Mouse (Mus musculus): ENCODE data around the gene Lin54. TPM values are rescaled to one million over a fixed set of nuclear protein-coding genes. Genes with fewer than 3 reads are reported as not detected.

Gene Lin54
- polyA plus RNA-seq, 1 experiment from 2014 or later: 13.0 TPM

DNA sequence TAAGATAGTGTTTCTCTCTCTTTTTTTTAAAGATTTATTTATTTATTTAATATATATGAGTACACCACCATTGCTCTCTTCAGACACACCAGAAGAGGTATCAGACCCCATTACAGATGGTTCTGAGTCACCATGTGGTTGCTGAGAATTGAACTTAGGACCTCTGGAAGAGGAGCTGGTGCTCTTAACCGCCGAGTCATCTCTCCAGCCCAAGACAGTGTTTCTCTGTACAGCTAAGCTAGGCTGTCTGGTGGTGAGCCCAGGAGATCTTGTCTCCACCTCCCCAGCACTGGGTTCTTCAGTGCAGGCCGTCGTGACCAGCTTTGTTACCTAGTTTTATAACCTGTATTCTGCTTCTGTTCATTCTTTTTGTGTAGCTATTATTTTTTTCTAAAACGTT is 90.2 kb downstream of the Lin54 start:
- no peaks in the 10 kb centered on the region for H3K9me3 ChIP-seq
- no peak for DNase-seq (ENCODE audit: low spot score)
- H3K4me1 ChIP-seq (replicated peaks): peaks cover 11% of the 10 kb centered on the region
- H3K4me3 ChIP-seq: no peak overlapping the region
- H3K27ac ChIP-seq: no peak overlapping the region
- peaks cover 33% of the 10 kb centered on the region for H3K36me3 ChIP-seq
- 91% methylated on average over 5 of the region's 5 CpGs for WGBS
- no peaks in the 10 kb centered on the region for H3K27me3 ChIP-seq (ENCODE audit: insufficient read depth, poor library complexity, severe bottlenecking)

DNA sequence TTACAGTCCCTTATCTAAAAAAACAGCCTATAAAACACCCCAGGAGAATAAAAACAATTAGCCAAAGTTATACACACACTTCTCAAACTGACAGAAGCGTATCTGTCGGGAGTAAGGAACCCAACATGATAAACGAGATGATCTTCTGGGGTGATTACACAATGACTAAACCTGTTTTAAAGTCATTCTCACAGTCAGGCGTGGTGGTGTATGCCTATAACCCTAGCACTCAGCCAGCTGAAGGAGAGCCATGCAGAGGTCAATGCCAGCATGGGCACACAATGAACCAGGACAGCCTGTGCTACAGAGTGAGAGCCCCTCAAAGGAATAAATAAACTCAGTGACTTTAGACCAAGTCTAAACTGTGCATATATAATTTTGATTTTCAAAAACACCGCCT is 92.0 kb downstream of the Lin54 start:
- Histone ChIP-seq H3K27me3 (ENCODE audit: insufficient read depth, poor library complexity, severe bottlenecking) (no peaks in the 10 kb centered on the region), H3K36me3 (peaks cover 51% of the 10 kb centered on the region)
- WGBS: 90% methylated on average over 5 of the region's 5 CpGs

DNA sequence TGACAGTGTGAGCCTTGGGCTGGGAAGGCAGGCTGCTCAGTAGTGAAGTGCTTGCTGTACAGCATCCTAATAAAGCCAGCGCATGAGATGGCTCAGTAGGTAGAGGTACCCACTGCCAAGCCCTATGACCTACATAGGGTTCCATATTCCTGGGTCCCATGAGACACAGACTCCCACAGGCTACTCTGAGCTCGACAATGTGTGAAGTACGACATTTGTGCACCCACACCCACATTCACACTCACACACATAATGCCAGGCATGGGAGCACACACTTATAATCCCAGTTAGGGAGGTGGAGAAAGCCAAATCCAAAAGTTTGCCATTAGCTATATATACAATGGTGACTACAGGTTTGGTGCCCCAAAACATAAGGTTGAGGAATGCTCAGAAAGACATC is 103.7 kb downstream of the Lin54 start:
- no peaks in the 10 kb centered on the region for H3K9me3 ChIP-seq
- H3K27ac ChIP-seq: no peak overlapping the region
- WGBS: 97% methylated on average over 3 of the region's 3 CpGs
- H3K4me3 ChIP-seq: no peak overlapping the region
- H3K36me3 ChIP-seq: peaks cover 92% of the 10 kb centered on the region
- no peaks in the 10 kb centered on the region for H3K27me3 ChIP-seq (ENCODE audit: insufficient read depth, poor library complexity, severe bottlenecking)
- H3K4me1 ChIP-seq (replicated peaks): no peaks in the 10 kb centered on the region
- no peak for DNase-seq (ENCODE audit: low spot score)

More for the DNA sequence above, 92.0 kb downstream of the Lin54 start:
- H3K27ac ChIP-seq: no peak overlapping the region
- H3K4me3 ChIP-seq: no peak overlapping the region
- DNase-seq (ENCODE audit: low spot score): no peak
- H3K4me1 ChIP-seq (replicated peaks): no peaks in the 10 kb centered on the region
- no peaks in the 10 kb centered on the region for H3K9me3 ChIP-seq

DNA sequence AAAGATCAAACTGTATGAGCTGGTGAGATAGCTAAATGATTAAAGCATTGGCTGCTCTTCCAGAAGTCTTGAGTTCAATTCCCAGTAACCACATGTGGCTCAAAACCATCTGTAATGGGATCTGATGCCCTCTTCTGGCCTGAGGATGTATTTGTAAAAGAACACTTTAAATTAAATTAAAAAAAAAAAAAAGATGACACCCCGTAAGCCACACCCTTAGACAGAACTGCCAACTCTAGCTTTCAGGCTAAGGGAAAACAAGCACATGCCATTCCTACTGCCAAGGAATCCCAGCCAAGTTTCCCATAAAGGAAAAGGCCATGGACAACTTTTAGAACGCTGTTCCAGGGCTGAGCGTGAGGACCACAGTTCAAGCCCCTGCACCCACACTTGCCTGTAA is 106.8 kb downstream of the Lin54 start:
- no peak for DNase-seq (ENCODE audit: low spot score)
- H3K27me3 ChIP-seq (ENCODE audit: insufficient read depth, poor library complexity, severe bottlenecking): no peaks in the 10 kb centered on the region
- 92% methylated on average over 3 of the region's 3 CpGs for WGBS
- no peaks in the 10 kb centered on the region for H3K4me1 ChIP-seq (replicated peaks)
- no peak overlapping the region for H3K4me3 ChIP-seq
- no peak overlapping the region for H3K27ac ChIP-seq
- H3K9me3 ChIP-seq: no peaks in the 10 kb centered on the region
- peaks cover 98% of the 10 kb centered on the region for H3K36me3 ChIP-seq

DNA sequence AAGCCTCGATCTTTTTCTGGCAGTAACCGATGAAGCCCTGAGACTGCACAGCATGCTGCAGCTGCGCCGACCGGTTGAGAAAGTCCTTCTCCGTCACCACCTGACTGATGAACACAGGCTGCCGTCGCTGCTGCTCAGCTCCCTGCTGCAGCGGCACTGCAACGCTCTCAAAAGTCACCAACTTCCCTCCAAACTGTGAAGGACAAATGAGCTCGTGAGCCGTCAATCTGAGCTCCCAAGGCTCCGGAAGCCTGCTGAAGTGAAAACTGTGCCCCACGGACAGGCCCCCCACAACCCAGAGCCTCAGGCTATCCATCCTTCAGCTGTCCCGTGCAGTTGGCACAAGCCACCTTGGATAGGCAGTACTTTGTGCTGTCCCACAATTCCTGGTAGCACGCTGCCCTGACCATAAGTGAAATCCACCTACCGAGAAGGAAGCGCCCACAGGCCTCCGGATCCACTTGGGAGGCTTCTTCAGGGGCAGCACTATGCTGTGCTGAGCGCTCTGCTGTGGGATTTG is 107.9 kb downstream of the Lin54 start:
- Histone ChIP-seq H3K27me3 (ENCODE audit: insufficient read depth, poor library complexity, severe bottlenecking) (no peaks in the 10 kb centered on the region), H3K36me3 (peaks cover 95% of the 10 kb centered on the region), H3K27ac (no peak overlapping the region), H3K4me3 (no peak overlapping the region), H3K4me1 (replicated peaks) (no peaks in the 10 kb centered on the region), H3K9me3 (no peaks in the 10 kb centered on the region)
- 92% methylated on average over 20 of the region's 20 CpGs for WGBS
- no peak for DNase-seq (ENCODE audit: low spot score)

Other genes with a start within 250 kb of the Lin54 start
- gene Sec31a, start 84.4 kb downstream of the Lin54 start, polyA plus RNA-seq (2016; fragmentation: Nextera tagmentation; extraction: Ambion mirVana): 108 and 114 TPM in 2 replicates
- 224 and 228 TPM in 2 replicates for gene Cops4, start 17.7 kb upstream of the Lin54 start, polyA plus RNA-seq (2016; fragmentation: Nextera tagmentation; extraction: Ambion mirVana)
- gene Plac8, start 71.6 kb upstream of the Lin54 start, polyA plus RNA-seq (2016; fragmentation: Nextera tagmentation; extraction: Ambion mirVana): 4.8 and 6.7 TPM in 2 replicates
- 49.6 and 56.0 TPM in 2 replicates for gene Coq2, start 174.5 kb upstream of the Lin54 start, polyA plus RNA-seq (2016; fragmentation: Nextera tagmentation; extraction: Ambion mirVana)
- 1.6 and 2.3 TPM in 2 replicates for gene Hpse, start 219.1 kb upstream of the Lin54 start, polyA plus RNA-seq (2016; fragmentation: Nextera tagmentation; extraction: Ambion mirVana)

Measured in hindbrain, embryonic 10.5 days (tissue).